Mouse (Mus musculus) heart, postnatal 0 days (tissue): Measurements from ENCODE around the gene Rnf144b. TPM values are rescaled to one million over a fixed set of nuclear protein-coding genes. Genes with fewer than 3 reads are reported as not detected.

Experiments used
- ATAC-seq: fragments of 200-750 bp; cut with Nextera tagmentation; 2 replicates; pipeline ENCODE4 v1.8.0; 2017; ENCODE audit warnings: low read depth, moderate number of reproducible peaks, moderate library complexity; ENCODE audit not compliant: insufficient read depth
- DNase-seq: peaks from one replicate; pipeline ENCODE4 v3.0.0-alpha.2; 2016; ENCODE audit warnings: low spot score
- H3K27ac ChIP-seq: fragments of 300-500 bp; sonication (generic); 2 replicates; pipeline ENCODE4 v1.5.1; 2014; ENCODE audit warnings: low read depth, mild to moderate bottlenecking
- H3K27me3 ChIP-seq: fragments of 300-500 bp; sonication (generic); 2 replicates; pipeline ENCODE4 v1.6.1; 2014; ENCODE audit warnings: low read length, mixed read lengths; ENCODE audit not compliant: control insufficient read depth, insufficient read depth
- H3K36me3 ChIP-seq: fragments of 300-500 bp; sonication (generic); replicated peaks from 2 replicates; pipeline ENCODE4 v1.6.1; 2014; ENCODE audit warnings: low read length, mixed read lengths; ENCODE audit not compliant: control insufficient read depth, insufficient read depth
- H3K4me1 ChIP-seq: fragments of 300-500 bp; sonication (generic); 2 replicates; pipeline ENCODE4 v1.6.1; 2014; ENCODE audit warnings: antibody characterized with exemption; ENCODE audit not compliant: control insufficient read depth, insufficient read depth
- H3K4me2 ChIP-seq: fragments of 300-500 bp; sonication (generic); 2 replicates; pipeline ENCODE4 v1.6.1; 2014; ENCODE audit warnings: low read depth, mild to moderate bottlenecking, low read length, moderate library complexity
- H3K4me3 ChIP-seq: fragments of 300-500 bp; sonication (generic); 2 replicates; pipeline ENCODE4 v1.5.1; 2014; ENCODE audit warnings: low read depth, low read length
- H3K9ac ChIP-seq: fragments of 300-500 bp; sonication (generic); replicated peaks from 2 replicates; pipeline ENCODE4 v1.6.1; 2014; ENCODE audit warnings: low read depth, low read length, mixed read lengths
- H3K9me3 ChIP-seq: fragments of 300-500 bp; sonication (generic); replicated peaks from 2 replicates; pipeline ENCODE4 v1.6.1; 2016; ENCODE audit warnings: low read length; ENCODE audit not compliant: control insufficient read depth
- CTCF ChIP-seq: IDR thresholded peaks from 2 replicates; pipeline ENCODE4 v1.5.1; 2016; ENCODE audit warnings: antibody characterized with exemption, control low read depth, low read depth
- EP300 ChIP-seq: IDR thresholded peaks from 2 replicates; pipeline ENCODE4 v1.6.1; 2016; ENCODE audit warnings: antibody characterized with exemption, low read depth
- WGBS: fragments of 180-500 bp; shearing (Covaris S2); extraction: QIAGEN DNeasy Blood & Tissue Kit; methylation state at CpG from one replicate; pipeline ENCODE4 v1.1.7; 2014; 5-methylcytosine and 5-hydroxymethylcytosine counted together
- polyA plus RNA-seq: library from polyadenylated mRNA; unstranded; fragments of >200 nt; fragmentation: Nextera tagmentation; extraction: Ambion mirVana; gene quantifications from 2 replicates; pipeline ENCODE4 v1.2.1, GENCODE M21; 2015
- total RNA-seq: library from RNA; depleted of rRNA; stranded (reverse); fragments of >200 nt; gene quantifications from 2 replicates; pipeline ENCODE4 v1.2.3, GENCODE M21; 2014; ENCODE audit warnings: low replicate concordance

The Rnf144b gene
- total and polyA plus RNA-seq, 2 experiments from 2014 or later = 2.1 to 6.3 TPM

- peak; percentile 97 for ATAC-seq
- Histone ChIP-seq H3K9ac (no peak overlapping the region), H3K27me3 (no peaks in the 10 kb centered on the region), H3K4me2 (0 out of 2 replicates have a peak overlapping the region, but pooled peaks have one; percentile 5), H3K4me1 (peaks cover 20% of the 10 kb centered on the region; the same call in 1 of the 2 replicates), H3K4me3 (no peak overlapping the region), H3K36me3 (peaks cover 22% of the 10 kb centered on the region), H3K27ac (peak overlapping the region; percentile 70), H3K9me3 (no peaks in the 10 kb centered on the region)
- peak; percentile 92 for DNase-seq
- 15% methylated on average over 11 of the region's 11 CpGs for WGBS
- TF ChIP-seq CTCF (no peak), EP300 (peak; percentile 54; the same call in 1 of the 2 replicates)
These were observed 122.3 kb downstream of the Rnf144b start for GRCm38 (mm10) chr13:47244771-47245170.

- Histone ChIP-seq H3K36me3 (peaks cover 12% of the 10 kb centered on the region), H3K4me1 (peaks cover 20% of the 10 kb centered on the region; the same call in 1 of the 2 replicates), H3K27ac (no peak overlapping the region), H3K9ac (no peak overlapping the region), H3K27me3 (no peaks in the 10 kb centered on the region), H3K9me3 (no peaks in the 10 kb centered on the region), H3K4me2 (no peak overlapping the region), H3K4me3 (no peak overlapping the region)
- ATAC-seq (no peak), DNase-seq (no peak)
- TF ChIP-seq CTCF (no peak), EP300 (no peak)
- WGBS = 52% methylated on average over 10 of the region's 10 CpGs
These were observed 124.0 kb downstream of the Rnf144b start for GRCm38 (mm10) chr13:47246459-47246858.

GRCm38 (mm10) chr13:47247156-47247800 lies 124.8 kb downstream of the Rnf144b start:
- H3K4me2 ChIP-seq = no peak overlapping the region
- peaks cover 12% of the 10 kb centered on the region for H3K36me3 ChIP-seq
- no peak overlapping the region for H3K9ac ChIP-seq
- no peak for TF ChIP-seq CTCF
- DNase-seq (no peak), ATAC-seq (no peak)
- no peaks in the 10 kb centered on the region for H3K27me3 ChIP-seq
- no peak overlapping the region for H3K27ac ChIP-seq
- WGBS = 71% methylated on average over 13 of the region's 13 CpGs
- H3K9me3 ChIP-seq = no peaks in the 10 kb centered on the region
- H3K4me1 ChIP-seq = peaks cover 20% of the 10 kb centered on the region; the same call in 1 of the 2 replicates
- H3K4me3 ChIP-seq = no peak overlapping the region

- peaks cover 3% of the 10 kb centered on the region for H3K36me3 ChIP-seq
- H3K27me3 ChIP-seq = no peaks in the 10 kb centered on the region
- no peak overlapping the region for H3K4me2 ChIP-seq
- H3K4me3 ChIP-seq = no peak overlapping the region
- 88% methylated on average over 8 of the region's 8 CpGs for WGBS
- ATAC-seq (no peak), DNase-seq (no peak)
- no peaks in the 10 kb centered on the region for H3K9me3 ChIP-seq
- TF ChIP-seq CTCF (no peak), EP300 (no peak)
- H3K9ac ChIP-seq = no peak overlapping the region
- H3K4me1 ChIP-seq = peaks cover 20% of the 10 kb centered on the region; the same call in 1 of the 2 replicates
- no peak overlapping the region for H3K27ac ChIP-seq
These were observed 126.0 kb downstream of the Rnf144b start for GRCm38 (mm10) chr13:47248289-47249010.

- Histone ChIP-seq H3K9ac (no peak overlapping the region), H3K4me1 (peaks cover 7% of the 10 kb centered on the region; the same call in 1 of the 2 replicates), H3K36me3 (no peaks in the 10 kb centered on the region), H3K9me3 (no peaks in the 10 kb centered on the region), H3K4me2 (no peak overlapping the region), H3K27ac (no peak overlapping the region), H3K27me3 (no peaks in the 10 kb centered on the region), H3K4me3 (no peak overlapping the region)
- ATAC-seq = no peak
- DNase-seq = no peak
- WGBS = 86% methylated on average over 1 of the region's 1 CpGs
- TF ChIP-seq EP300 (no peak), CTCF (no peak)
These were observed 128.2 kb downstream of the Rnf144b start for GRCm38 (mm10) chr13:47250615-47251014.
